In the genomic region with DNA sequence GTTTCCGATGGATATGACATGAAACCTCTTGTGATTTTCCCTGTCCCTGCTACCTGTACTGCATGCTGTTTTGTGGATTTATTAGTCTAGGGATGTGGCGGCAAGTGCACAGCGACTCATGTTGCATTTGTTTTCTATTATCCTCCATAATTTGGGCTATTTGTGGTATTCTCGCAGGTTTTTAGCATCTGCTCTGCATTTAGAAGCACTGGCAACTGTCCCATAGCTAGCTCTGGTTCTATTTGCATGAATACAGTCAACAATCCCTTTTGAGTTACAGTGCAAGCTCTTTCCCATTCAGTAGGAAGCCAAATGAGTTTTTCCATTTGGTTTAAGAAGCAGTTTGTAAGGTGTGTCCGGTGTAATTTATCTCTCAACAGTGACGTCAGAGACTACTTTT, we compare ENCODE assay signal across 21 mouse cellular contexts. TPM values are rescaled to one million over a fixed set of nuclear protein-coding genes. Genes with fewer than 3 reads are reported as not detected.
DNase-seq lines count a peak whose midpoint lies in the region; ATAC-seq lines count a peak whose summit lies in the region.
"Had no signal": no experiment of that assay in that cellular context is flagged by ENCODE, and none has a peak within 500 bp of the region (broad histone marks: within the 10 kb centered on the region; RNA-seq: fewer than 3 reads in every experiment).

No protein-coding gene starts in this region.

- DNase-seq in frontal cortex, postnatal 25 days (ENCODE audit: low spot score in 2 of 2): no peak
- DNase-seq in 3T3-L1 (ENCODE audit: low read depth, low spot score) (peak; percentile 81), adipocyte (ENCODE audit: low spot score) (peak; percentile 52)
- DNase-seq in forelimb bud, embryonic 11.5 days (ENCODE audit: low read depth, low spot score): peak; percentile 40
- DNase-seq in heart, postnatal 10 days: no peak
- DNase-seq: adrenal gland, postnatal 14 days; B cell, adult 2 months; cerebellum, adult 9-11 months; gastrocnemius, adult 2 months; heart, postnatal 36 days; kidney, adult 18-20 months; kidney, postnatal 4 days; lung, postnatal 36 days; midbrain, embryonic 14.5 days; thymus, adult 2 months had no signal

- intact Hi-C loops in heart, postnatal 10 days (cut with DNase I): no loop called here

- peak; percentile 55; the same call in 1 of the 2 replicates for ATAC-seq in frontal cortex, adult (ENCODE audit: low TSS enrichment)
- ATAC-seq in megakaryocyte-erythroid progenitor cell, adult 5-6 weeks (replicated peaks; ENCODE audit: low FRiP score, low TSS enrichment, poor library complexity, severe bottlenecking): no peak
- ATAC-seq: activated CD4-positive, CD25-positive, alpha-beta regulatory T cell, adult 4 months; forebrain, embryonic 16.5 days; inflammation-experienced regulatory T-cells, adult 6 months had no signal

RNA-seq across cellular contexts. Expression of a gene that starts 37.8 kb away (rescaled TPM):
- 1 to 10 TPM; 1.7 to 3.0 TPM for total RNA-seq in heart, postnatal 10 days (2021)
- 0.62 TPM in 1 of 2 replicates, not detected in the other for total RNA-seq in megakaryocyte-erythroid progenitor cell, adult 5-6 weeks (2014; fragmentation: Nextera tagmentation)
- 0.15 and 2.1 TPM in 2 replicates for total RNA-seq in megakaryocyte-erythroid progenitor cell, adult 5-6 weeks (2017)
- total RNA-seq: MEL had no signal

RNA-seq across cellular contexts. Expression of a gene that starts 37.9 kb away (rescaled TPM):
- 10 to 100 TPM; 35.0 to 39.9 TPM for total RNA-seq in heart, postnatal 10 days (2021)
- total RNA-seq in megakaryocyte-erythroid progenitor cell, adult 5-6 weeks (2014; fragmentation: Nextera tagmentation): 0.37 TPM in 1 of 2 replicates, not detected in the other
- total RNA-seq in megakaryocyte-erythroid progenitor cell, adult 5-6 weeks (2017): not detected in 2 replicates
- total RNA-seq: MEL had no signal

Comparison
In these comparisons a context has a peak if more than half of its experiments do, and no peak if none do; other contexts are left out.
1. DNase-seq: peak in 3T3-L1 (single experiment), adipocyte (single experiment) and forelimb bud, embryonic 11.5 days (single experiment); none in frontal cortex, postnatal 25 days (0 of 2) and heart, postnatal 10 days (0 of 2).
2. RNA of a gene that starts 37.9 kb away (total RNA-seq): 35.0 to 39.9 TPM in heart, postnatal 10 days; 0.37 TPM in megakaryocyte-erythroid progenitor cell, adult 5-6 weeks; every median in the first group is over 10 times any median in the second.